10 mouse cellular contexts compared by ENCODE assay signal in the genomic region with DNA sequence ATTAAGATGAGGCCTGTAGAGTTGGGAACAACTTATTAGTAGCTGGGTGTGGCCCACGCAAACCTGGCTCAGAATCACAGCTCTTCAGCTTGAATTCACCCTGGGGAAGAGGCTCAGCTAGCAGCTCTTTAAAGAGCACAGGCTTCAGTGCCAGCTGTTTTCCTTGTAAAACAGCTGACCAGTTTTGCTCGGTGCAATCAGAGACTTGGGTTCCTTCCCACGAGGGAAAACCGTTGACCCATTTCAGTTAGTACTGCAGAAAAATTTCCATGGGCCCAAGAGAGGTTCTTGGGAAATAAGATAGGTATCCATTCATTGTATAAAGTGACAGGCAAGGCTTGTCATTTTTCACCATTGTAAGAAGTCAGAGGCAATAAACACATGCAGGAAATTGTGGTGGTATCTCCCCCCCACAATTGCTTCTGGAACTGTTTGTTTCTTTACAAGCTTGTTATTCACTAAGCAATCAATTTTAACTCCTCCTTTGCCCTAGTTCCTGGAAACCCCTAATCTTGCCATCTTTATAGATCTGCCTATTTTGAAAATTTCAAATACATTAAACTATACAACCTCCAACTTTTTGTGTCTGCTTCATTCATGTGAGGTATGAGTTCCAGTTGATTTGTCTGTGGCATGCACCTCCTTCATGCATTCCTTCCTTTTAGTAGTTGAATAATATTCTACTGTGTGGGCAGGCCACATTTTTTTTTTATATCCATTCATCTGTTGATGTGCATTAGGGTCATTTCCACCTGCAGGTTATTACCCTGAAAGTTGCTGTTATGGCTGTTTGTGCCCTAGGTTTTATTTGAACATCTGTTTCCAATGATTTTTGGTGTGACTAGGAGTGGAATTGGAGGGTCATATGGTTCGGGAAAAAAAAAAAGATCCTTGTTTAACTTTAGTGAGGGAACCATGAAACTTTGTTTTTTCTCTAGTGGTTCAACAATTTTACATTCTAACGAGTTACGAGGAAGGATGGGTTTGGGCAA.
DNase-seq lines count a peak whose midpoint lies in the region; ATAC-seq and TF ChIP-seq lines count a peak whose summit lies in the region.
"Had no signal": no experiment of that assay in that cellular context is flagged by ENCODE, and none has a peak within 500 bp of the region (broad histone marks: within the 10 kb centered on the region; RNA-seq: fewer than 3 reads in every experiment).

No protein-coding gene starts in this region.

- no peaks in the 10 kb centered on the region for H3K27me3 ChIP-seq in embryonic facial prominence, embryonic 14.5 days (replicated peaks; ENCODE audit: control insufficient read depth, insufficient read depth, low read length)
- H3K27me3 ChIP-seq: midbrain, embryonic 13.5 days had no signal

- DNase-seq in lung, adult 18-20 months, result peak; percentile 24 to 40
- no peak for DNase-seq in lung, adult 2 months
- DNase-seq in embryonic facial prominence, embryonic 14.5 days (ENCODE audit: low spot score), result peak; percentile 74
- DNase-seq in lung, postnatal 4 days, result peak; percentile 26 to 60
- no peak for DNase-seq in retina, postnatal 1 day
- DNase-seq in layer of hippocampus, adult 2 months (ENCODE audit: low spot score in 2 of 2), result no peak
- no peak for DNase-seq in ovary, postnatal 14 days (ENCODE audit: low spot score)
- DNase-seq: cerebellum, postnatal 25 days had no signal

- H3K9ac ChIP-seq in embryonic facial prominence, embryonic 14.5 days (ENCODE audit: low read depth, low read length), result no peak overlapping the region
- H3K9ac ChIP-seq: midbrain, embryonic 13.5 days had no signal

- no peaks in the 10 kb centered on the region; the same call in 1 of the 2 replicates for H3K4me1 ChIP-seq in lung, adult 2 months (ENCODE audit: control insufficient read depth, insufficient read depth, low read length)
- peaks cover 18% of the 10 kb centered on the region for H3K4me1 ChIP-seq in embryonic facial prominence, embryonic 14.5 days (ENCODE audit: control insufficient read depth, insufficient read depth, low read length)

- H3K4me2 ChIP-seq in embryonic facial prominence, embryonic 14.5 days (ENCODE audit: low read depth, low read length), result no peak overlapping the region
- H3K4me2 ChIP-seq: midbrain, embryonic 13.5 days had no signal

- TF ChIP-seq CTCF in lung, adult 2 months (IDR thresholded peaks at IDR 0.05; ENCODE audit: insufficient read depth, low read length), result no peak
- no peak for TF ChIP-seq CTCF in layer of hippocampus, adult 2 months (conservative IDR thresholded peaks at IDR 0.05)

- H3K4me3 ChIP-seq in lung, adult 2 months (replicated peaks; ENCODE audit: extremely low read depth, low read depth, low read length), result no peak overlapping the region
- no peak overlapping the region for H3K4me3 ChIP-seq in embryonic facial prominence, embryonic 14.5 days (ENCODE audit: low read depth, low read length)
- no peak overlapping the region for H3K4me3 ChIP-seq in layer of hippocampus, adult 2 months
- H3K4me3 ChIP-seq: midbrain, embryonic 13.5 days had no signal

- 48% methylated on average over 7 of the region's 7 CpGs for WGBS in lung, adult 2 months
- WGBS in embryonic facial prominence, embryonic 14.5 days, result 37% methylated on average over 7 of the region's 7 CpGs

- no peak overlapping the region for H3K27ac ChIP-seq in embryonic facial prominence, embryonic 14.5 days (replicated peaks; ENCODE audit: low read depth, low read length)
- H3K27ac ChIP-seq in layer of hippocampus, adult 2 months, result no peak overlapping the region
- H3K27ac ChIP-seq: midbrain, embryonic 13.5 days had no signal

- H3K9me3 ChIP-seq in embryonic facial prominence, embryonic 14.5 days (ENCODE audit: control insufficient read depth, low read length), result no peaks in the 10 kb centered on the region
- H3K9me3 ChIP-seq: midbrain, embryonic 13.5 days had no signal

- no peak for TF ChIP-seq POLR2A in lung, adult 2 months (IDR thresholded peaks at IDR 0.05; ENCODE audit: borderline replicate concordance, extremely low read depth, low read depth, low read length)

- ATAC-seq in embryonic facial prominence, embryonic 14.5 days (ENCODE audit: low read depth), result peak; percentile 30; the same call in 1 of the 2 replicates
- peak; percentile 68 for ATAC-seq in inflammation-experienced regulatory T-cells, adult 6 months
- ATAC-seq: midbrain, embryonic 13.5 days had no signal

- H3K36me3 ChIP-seq in embryonic facial prominence, embryonic 14.5 days (ENCODE audit: control insufficient read depth, insufficient read depth, low read length), result no peaks in the 10 kb centered on the region
- H3K36me3 ChIP-seq: midbrain, embryonic 13.5 days had no signal

Comparison
In these comparisons a context has a peak if more than half of its experiments do, and no peak if none do; other contexts are left out.
1. DNase-seq: peak in lung, adult 18-20 months (2 of 2), embryonic facial prominence, embryonic 14.5 days (single experiment) and lung, postnatal 4 days (2 of 2); none in lung, adult 2 months (single experiment), retina, postnatal 1 day (single experiment), layer of hippocampus, adult 2 months (0 of 2) and ovary, postnatal 14 days (single experiment).